Mouse (Mus musculus) heart, embryonic 11.5 days (tissue): ENCODE measurements around the gene Amhr2. TPM values are rescaled to one million over a fixed set of nuclear protein-coding genes. Genes with fewer than 3 reads are reported as not detected.

Experiments used
- ATAC-seq: fragments of 200-750 bp; cut with Nextera tagmentation; replicated peaks from 2 replicates; pipeline ENCODE4 v1.8.0; 2017; ENCODE audit warnings: moderate library complexity; ENCODE audit not compliant: insufficient number of reproducible peaks, low FRiP score, low TSS enrichment
- H3K27ac ChIP-seq: fragments of 300-500 bp; sonication (generic); 2 replicates; pipeline ENCODE4 v1.5.1; 2014; ENCODE audit warnings: mild to moderate bottlenecking, low read depth, low read length
- H3K27me3 ChIP-seq: fragments of 300-500 bp; sonication (generic); 2 replicates; pipeline ENCODE4 v1.6.1; 2014; ENCODE audit warnings: mild to moderate bottlenecking, low read length, mixed read lengths; ENCODE audit not compliant: control insufficient read depth, insufficient read depth
- H3K36me3 ChIP-seq: fragments of 300-500 bp; sonication (generic); 2 replicates; pipeline ENCODE4 v1.6.1; 2014; ENCODE audit warnings: mild to moderate bottlenecking, low read length, moderate library complexity, mixed read lengths; ENCODE audit not compliant: control insufficient read depth, insufficient read depth
- H3K4me1 ChIP-seq: fragments of 300-500 bp; sonication (generic); 2 replicates; pipeline ENCODE4 v1.6.1; 2014; ENCODE audit warnings: low read length; ENCODE audit not compliant: control insufficient read depth, insufficient read depth
- H3K4me2 ChIP-seq: fragments of 300-500 bp; sonication (generic); 2 replicates; pipeline ENCODE4 v1.6.1; 2014; ENCODE audit warnings: mild to moderate bottlenecking, moderate library complexity
- H3K4me3 ChIP-seq: fragments of 300-500 bp; sonication (generic); 2 replicates; pipeline ENCODE4 v1.5.1; 2014; ENCODE audit warnings: low read depth, low read length
- H3K9ac ChIP-seq: fragments of 300-500 bp; sonication (generic); 2 replicates; pipeline ENCODE4 v1.6.1; 2014; ENCODE audit warnings: mild to moderate bottlenecking, low read depth, low read length, moderate library complexity
- H3K9me3 ChIP-seq: fragments of 300-500 bp; sonication (generic); replicated peaks from 2 replicates; pipeline ENCODE4 v1.6.1; 2016; ENCODE audit warnings: low read length; ENCODE audit not compliant: control insufficient read depth
- WGBS: fragments of 180-500 bp; shearing (Covaris S2); extraction: QIAGEN DNeasy Blood & Tissue Kit; methylation state at CpG from one replicate; pipeline ENCODE4 v1.1.7; 2014; ENCODE audit not compliant: insufficient replicate concordance; 5-methylcytosine and 5-hydroxymethylcytosine counted together
- polyA plus RNA-seq: library from polyadenylated mRNA; unstranded; fragments of >200 nt; fragmentation: Nextera tagmentation; extraction: Ambion mirVana; gene quantifications from 2 replicates; pipeline ENCODE4 v1.2.1, GENCODE M21; 2014

The Amhr2 gene
- polyA plus RNA-seq, 1 experiment from 2014 or later = 1.2 TPM

GRCm38 (mm10) chr15:102499370-102499769, 54.2 kb downstream of the Amhr2 start:
- Histone ChIP-seq H3K9ac (no peak overlapping the region), H3K27ac (no peak overlapping the region)
- ATAC-seq = no peak; the same call in 1 of the 2 replicates

GRCm38 (mm10) chr15:102499851-102500250, 54.7 kb downstream of the Amhr2 start:
- no peaks in the 10 kb centered on the region for H3K27me3 ChIP-seq
- H3K36me3 ChIP-seq = peaks cover 58% of the 10 kb centered on the region
- H3K4me2 ChIP-seq = no peak overlapping the region
- no peak overlapping the region for H3K27ac ChIP-seq
- ATAC-seq = no peak
- 91% methylated on average over 6 of the region's 6 CpGs for WGBS
- no peak overlapping the region for H3K4me3 ChIP-seq
- no peaks in the 10 kb centered on the region for H3K9me3 ChIP-seq
- H3K9ac ChIP-seq = no peak overlapping the region
- no peaks in the 10 kb centered on the region for H3K4me1 ChIP-seq

More at GRCm38 (mm10) chr15:102499370-102499769, 54.2 kb downstream of the Amhr2 start:
- H3K9me3 ChIP-seq = no peaks in the 10 kb centered on the region
- WGBS = 85% methylated on average over 3 of the region's 3 CpGs
- no peaks in the 10 kb centered on the region for H3K27me3 ChIP-seq
- H3K4me3 ChIP-seq = no peak overlapping the region
- H3K4me2 ChIP-seq = no peak overlapping the region
- peaks cover 59% of the 10 kb centered on the region for H3K36me3 ChIP-seq
- H3K4me1 ChIP-seq = no peaks in the 10 kb centered on the region

GRCm38 (mm10) chr15:102500479-102500878, 55.3 kb downstream of the Amhr2 start:
- Histone ChIP-seq H3K36me3 (peaks cover 58% of the 10 kb centered on the region), H3K9ac (no peak overlapping the region), H3K27ac (no peak overlapping the region), H3K4me3 (no peak overlapping the region), H3K27me3 (no peaks in the 10 kb centered on the region), H3K9me3 (no peaks in the 10 kb centered on the region), H3K4me1 (no peaks in the 10 kb centered on the region), H3K4me2 (no peak overlapping the region)
- WGBS = 81% methylated on average over 5 of the region's 5 CpGs
- no peak for ATAC-seq

GRCm38 (mm10) chr15:102501084-102501814, 56.1 kb downstream of the Amhr2 start:
- WGBS = 84% methylated on average over 19 of the region's 19 CpGs
- Histone ChIP-seq H3K4me1 (no peaks in the 10 kb centered on the region; the same call in 1 of the 2 replicates), H3K4me2 (no peak overlapping the region), H3K4me3 (no peak overlapping the region), H3K9me3 (no peaks in the 10 kb centered on the region), H3K36me3 (peaks cover 56% of the 10 kb centered on the region), H3K27me3 (no peaks in the 10 kb centered on the region), H3K9ac (no peak overlapping the region), H3K27ac (no peak overlapping the region)
- ATAC-seq = no peak

GRCm38 (mm10) chr15:102502254-102502840, 57.2 kb downstream of the Amhr2 start:
- Histone ChIP-seq H3K4me1 (no peaks in the 10 kb centered on the region; the same call in 1 of the 2 replicates), H3K9me3 (no peaks in the 10 kb centered on the region), H3K27me3 (no peaks in the 10 kb centered on the region), H3K4me3 (no peak overlapping the region), H3K27ac (no peak overlapping the region), H3K4me2 (no peak overlapping the region), H3K9ac (no peak overlapping the region), H3K36me3 (peaks cover 56% of the 10 kb centered on the region)
- ATAC-seq = no peak
- WGBS = 80% methylated on average over 9 of the region's 9 CpGs

- Histone ChIP-seq H3K27ac (no peak within 1 kb of the TSS), H3K4me1 (peaks cover 2% of the 10 kb centered on the region; the same call in 1 of the 2 replicates), H3K27me3 (no peaks in the 10 kb centered on the region), H3K4me3 (no peak within 1 kb of the TSS), H3K9me3 (no peaks in the 10 kb centered on the region), H3K36me3 (peaks cover 49% of the 10 kb centered on the region), H3K9ac (no peak within 1 kb of the TSS), H3K4me2 (no peak within 1 kb of the TSS)
- no peak for ATAC-seq
- WGBS = 96% methylated on average over 1 of the region's 1 CpGs
These were observed 58.3 kb downstream of the Amhr2 start, which contains the start of gene Gm10337 for GRCm38 (mm10) chr15:102503447-102503846. Gm10337 (plus strand) TSS chr15:102503722.

Other genes with a start within 250 kb of the Amhr2 start
- gene Zfp740, start 242.1 kb upstream of the Amhr2 start, polyA plus RNA-seq = 25.8 and 31.2 TPM in 2 replicates
- 31.3 and 33.4 TPM in 2 replicates for gene Csad, start 240.6 kb upstream of the Amhr2 start, polyA plus RNA-seq
- gene Itgb7, start 213.4 kb upstream of the Amhr2 start, polyA plus RNA-seq = 0.94 and 1.2 TPM in 2 replicates
- 11.2 and 13.4 TPM in 2 replicates for gene Rarg, start 187.8 kb upstream of the Amhr2 start, polyA plus RNA-seq
- gene Gm9918, start 174.8 kb upstream of the Amhr2 start, polyA plus RNA-seq = 0.07 TPM in 1 of 2 replicates, not detected in the other
- 44.4 and 45.3 TPM in 2 replicates for gene Mfsd5, start 165.9 kb upstream of the Amhr2 start, polyA plus RNA-seq
- gene Espl1, start 149.1 kb upstream of the Amhr2 start, polyA plus RNA-seq = 20.0 and 23.8 TPM in 2 replicates
- 307 and 350 TPM in 2 replicates for gene Pfdn5, start 119.3 kb upstream of the Amhr2 start, polyA plus RNA-seq
- 72.7 and 77.8 TPM in 2 replicates for gene Myg1, start 113.7 kb upstream of the Amhr2 start, polyA plus RNA-seq
- gene Aaas, start 94.6 kb upstream of the Amhr2 start, polyA plus RNA-seq = 62.9 and 64.9 TPM in 2 replicates
- gene Sp7, start 78.2 kb upstream of the Amhr2 start, polyA plus RNA-seq = 0.20 and 0.52 TPM in 2 replicates
- 7.5 and 8.1 TPM in 2 replicates for gene Sp1, start 39.2 kb upstream of the Amhr2 start, polyA plus RNA-seq
- gene Prr13, start 13.7 kb downstream of the Amhr2 start, polyA plus RNA-seq = 124 and 139 TPM in 2 replicates
- 187 and 213 TPM in 2 replicates for gene Pcbp2, start 25.2 kb downstream of the Amhr2 start, polyA plus RNA-seq
- gene Gm10337, start 58.4 kb downstream of the Amhr2 start, polyA plus RNA-seq = 2.7 TPM in 1 of 2 replicates, not detected in the other
- gene Map3k12, start 71.7 kb downstream of the Amhr2 start, polyA plus RNA-seq = 10.0 and 10.9 TPM in 2 replicates
- 97.7 and 108 TPM in 2 replicates for gene Tarbp2, start 72.8 kb downstream of the Amhr2 start, polyA plus RNA-seq
- gene Npff, start 79.6 kb downstream of the Amhr2 start, polyA plus RNA-seq = 0.68 and 1.2 TPM in 2 replicates
- gene Gm28047, start 179.7 kb downstream of the Amhr2 start, polyA plus RNA-seq = not detected in 2 replicates
- 18.8 and 22.1 TPM in 2 replicates for gene Atf7, start 180.1 kb downstream of the Amhr2 start, polyA plus RNA-seq
- gene Atp5g2, start 227.0 kb downstream of the Amhr2 start, polyA plus RNA-seq = 76.3 and 82.0 TPM in 2 replicates